Mouse (Mus musculus): ENCODE measurements around the gene Coq8b.

The Coq8b gene

GRCm38 (mm10) chr7:27302172-27302571 is 69.3 kb downstream of the Coq8b start:
- in situ Hi-C loops (cut with MboI, MseI), result no loop called here

- in situ Hi-C loops (cut with MboI, MseI), result no loop called here
Observed at GRCm38 (mm10) chr7:27305091-27305730, 72.4 kb downstream of the Coq8b start.

- in situ Hi-C loops (cut with MboI, MseI), result no loop called here
Observed at GRCm38 (mm10) chr7:27306161-27307160, 73.6 kb downstream of the Coq8b start.

GRCm38 (mm10) chr7:27307551-27307950 is 74.7 kb downstream of the Coq8b start:
- in situ Hi-C loops (cut with MboI, MseI), result no loop called here

Measured in T-helper 17 cell (primary cell).